Mouse (Mus musculus) forebrain, embryonic 14.5 days (tissue): Measurements from ENCODE around the gene Klf12. TPM values are rescaled to one million over a fixed set of nuclear protein-coding genes. Genes with fewer than 3 reads are reported as not detected.

Experiments
- ATAC-seq: fragments of 200-750 bp; cut with Nextera tagmentation; 2 replicates; pipeline ENCODE4 v1.8.0; 2017; ENCODE audit warnings: mild to moderate bottlenecking, moderate library complexity
- DNase-seq: peaks from one replicate; pipeline ENCODE4 v3.0.0-alpha.2; 2015; ENCODE audit warnings: low spot score
- H3K27ac ChIP-seq: fragments of 300-500 bp; sonication (generic); 2 replicates; pipeline ENCODE4 v1.5.1; 2014; ENCODE audit warnings: low read depth, mild to moderate bottlenecking, control low read depth, low read length, moderate library complexity
- H3K27me3 ChIP-seq: fragments of 300-500 bp; sonication (generic); replicated peaks from 2 replicates; pipeline ENCODE4 v1.6.1; 2014; ENCODE audit warnings: low read length, control low read depth, mixed read lengths; ENCODE audit not compliant: control insufficient read depth, insufficient read depth
- H3K36me3 ChIP-seq: fragments of 300-500 bp; sonication (generic); 2 replicates; pipeline ENCODE4 v1.6.1; 2014; ENCODE audit warnings: low read length, control low read depth; ENCODE audit not compliant: control insufficient read depth, insufficient read depth
- H3K4me1 ChIP-seq: fragments of 300-500 bp; sonication (generic); 2 replicates; pipeline ENCODE4 v1.6.1; 2014; ENCODE audit warnings: antibody characterized with exemption, low read length, control low read depth; ENCODE audit not compliant: control insufficient read depth, insufficient read depth
- H3K4me2 ChIP-seq: fragments of 300-500 bp; sonication (generic); 2 replicates; pipeline ENCODE4 v1.6.1; 2014; ENCODE audit warnings: mild to moderate bottlenecking, control low read depth, low read length
- H3K4me3 ChIP-seq: fragments of 300-500 bp; sonication (generic); 2 replicates; pipeline ENCODE4 v1.5.1; 2014; ENCODE audit warnings: low read depth, low read length, control low read depth
- H3K9ac ChIP-seq: fragments of 300-500 bp; sonication (generic); 2 replicates; pipeline ENCODE4 v1.6.1; 2014; ENCODE audit warnings: mild to moderate bottlenecking, low read length, control low read depth, moderate library complexity
- H3K9me3 ChIP-seq: fragments of 300-500 bp; sonication (generic); replicated peaks from 2 replicates; pipeline ENCODE4 v1.6.1; 2016; ENCODE audit warnings: low read length, control low read depth, mixed read lengths; ENCODE audit not compliant: control insufficient read depth
- WGBS: fragments of 180-500 bp; shearing (Covaris S2); extraction: QIAGEN DNeasy Blood & Tissue Kit; methylation state at CpG from one replicate; pipeline ENCODE4 v1.1.7; 2014; 5-methylcytosine and 5-hydroxymethylcytosine counted together
- polyA plus RNA-seq: library from polyadenylated mRNA; unstranded; fragments of >200 nt; fragmentation: Nextera tagmentation; extraction: Ambion mirVana; gene quantifications from 2 replicates; pipeline ENCODE4 v1.2.1, GENCODE M21; 2014

Klf12 gene
- polyA plus RNA-seq, 1 experiment from 2014 or later = 16.3 TPM

DNA sequence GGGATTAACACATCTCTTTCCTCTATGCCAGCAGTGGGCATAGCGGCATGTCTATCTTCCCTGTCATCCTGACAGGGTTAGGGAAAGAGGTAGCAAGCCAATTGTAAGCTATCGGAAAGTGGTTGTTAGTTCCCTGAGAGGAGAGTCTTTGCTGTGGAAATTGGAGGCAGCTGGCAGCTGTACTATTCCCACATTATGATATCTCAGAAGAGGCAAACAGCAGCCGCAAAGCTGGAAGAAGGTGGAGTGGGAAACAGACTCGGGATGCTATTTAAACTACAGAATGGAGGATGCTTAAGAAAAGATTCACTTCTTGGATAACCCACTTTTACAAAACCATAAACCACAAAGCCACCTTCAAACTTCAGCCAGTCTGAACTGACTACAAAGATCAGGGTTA, 85.8 kb downstream of the Klf12 start:
- H3K9me3 ChIP-seq = no peaks in the 10 kb centered on the region
- no peaks in the 10 kb centered on the region for H3K27me3 ChIP-seq
- H3K4me2 ChIP-seq = no peak overlapping the region
- no peak for ATAC-seq
- no peaks in the 10 kb centered on the region for H3K4me1 ChIP-seq
- WGBS = 93% methylated on average over 4 of the region's 4 CpGs
- DNase-seq = no peak
- no peak overlapping the region for H3K27ac ChIP-seq
- no peak overlapping the region for H3K4me3 ChIP-seq
- H3K36me3 ChIP-seq = peaks cover 3% of the 10 kb centered on the region; the same call in 1 of the 2 replicates
- no peak overlapping the region for H3K9ac ChIP-seq

DNA sequence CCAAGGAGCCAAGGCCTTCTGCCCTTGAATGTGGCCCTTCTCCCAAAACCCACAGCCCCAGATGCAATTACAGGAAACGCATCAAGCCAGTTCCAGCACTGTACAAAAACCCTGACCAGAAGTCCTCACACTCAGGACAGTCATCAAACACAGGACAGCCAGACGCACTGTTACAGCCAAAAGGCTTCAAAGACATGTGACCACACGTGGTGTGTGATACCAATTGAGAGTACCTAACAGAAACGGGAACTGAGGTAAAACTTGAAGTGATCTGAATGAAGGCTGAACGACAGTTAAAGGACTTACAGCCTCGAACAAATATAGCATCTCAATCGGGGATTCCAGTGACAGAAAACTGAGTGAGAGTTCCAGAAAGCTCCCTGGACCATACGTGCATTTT, 87.3 kb downstream of the Klf12 start:
- Histone ChIP-seq H3K4me1 (no peaks in the 10 kb centered on the region), H3K27ac (no peak overlapping the region), H3K27me3 (no peaks in the 10 kb centered on the region), H3K4me3 (no peak overlapping the region), H3K36me3 (peaks cover 3% of the 10 kb centered on the region; the same call in 1 of the 2 replicates), H3K9me3 (no peaks in the 10 kb centered on the region), H3K4me2 (no peak overlapping the region), H3K9ac (no peak overlapping the region)
- 93% methylated on average over 8 of the region's 8 CpGs for WGBS
- DNase-seq (no peak), ATAC-seq (no peak)

DNA sequence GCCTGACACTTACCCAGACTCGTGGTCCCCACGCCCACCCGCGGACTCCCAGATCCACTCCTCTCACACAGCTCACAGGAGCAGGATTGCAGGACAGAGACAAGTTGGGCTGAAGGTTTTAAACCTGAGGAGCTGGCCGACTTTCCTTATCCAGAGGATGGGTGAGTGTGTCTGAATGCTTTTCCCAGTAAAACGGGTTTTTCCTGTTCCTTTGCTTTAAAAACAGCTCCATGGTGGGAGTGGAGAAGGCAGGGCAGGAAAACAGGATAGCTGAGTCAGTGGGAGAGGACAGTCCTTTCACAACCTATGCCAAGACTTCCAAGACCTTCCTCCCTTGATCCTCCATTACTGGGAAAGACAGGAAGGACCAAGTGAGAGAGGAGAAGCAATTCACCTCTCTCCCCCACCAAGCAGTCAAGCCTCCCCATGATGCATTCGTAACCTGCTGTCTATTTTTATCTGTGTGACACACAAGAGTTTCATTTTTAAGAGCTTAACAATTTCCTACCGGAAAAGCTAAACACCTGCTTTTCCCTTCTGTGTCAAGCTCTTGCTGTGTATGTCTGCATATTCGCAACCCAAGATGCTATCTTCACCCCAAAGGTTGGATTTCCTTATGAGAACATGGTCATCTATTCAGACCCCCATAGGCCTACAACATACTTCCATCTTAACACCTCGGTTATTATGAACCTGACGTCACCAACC, 94.8 kb downstream of the Klf12 start:
- Histone ChIP-seq H3K27me3 (no peaks in the 10 kb centered on the region), H3K9ac (no peak overlapping the region), H3K36me3 (no peaks in the 10 kb centered on the region), H3K27ac (no peak overlapping the region), H3K9me3 (no peaks in the 10 kb centered on the region), H3K4me3 (no peak overlapping the region), H3K4me2 (no peak overlapping the region), H3K4me1 (peaks cover 4% of the 10 kb centered on the region)
- ATAC-seq (no peak), DNase-seq (no peak)
- 87% methylated on average over 11 of the region's 11 CpGs for WGBS

- H3K27ac ChIP-seq = no peak overlapping the region
- 32% methylated on average over 3 of the region's 3 CpGs for WGBS
These were observed 97.1 kb downstream of the Klf12 start for GRCm38 (mm10) chr14:100187372-100187771.

DNA sequence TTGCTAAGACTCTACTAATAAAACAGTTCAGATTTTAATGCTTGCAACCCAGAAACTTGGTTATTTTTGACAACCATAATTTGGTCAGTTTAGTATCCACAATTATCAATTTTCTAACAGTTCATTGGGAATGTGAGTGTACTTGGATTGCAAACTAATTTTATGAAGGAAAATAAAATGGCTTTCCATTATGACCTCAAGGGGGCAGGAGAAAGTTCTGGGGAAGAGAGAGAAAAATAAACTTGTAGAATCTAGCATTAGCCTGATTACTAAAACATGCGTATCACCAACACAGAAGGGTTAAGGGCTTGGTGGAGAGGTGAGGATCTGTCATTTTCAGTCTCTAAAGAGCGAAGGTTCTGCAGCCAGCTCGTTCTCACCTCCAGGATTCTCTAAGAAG, 106.7 kb downstream of the Klf12 start:
- Histone ChIP-seq H3K4me1 (no peaks in the 10 kb centered on the region), H3K4me2 (no peak overlapping the region), H3K9ac (no peak overlapping the region), H3K4me3 (no peak overlapping the region), H3K9me3 (no peaks in the 10 kb centered on the region), H3K36me3 (no peaks in the 10 kb centered on the region), H3K27ac (no peak overlapping the region), H3K27me3 (no peaks in the 10 kb centered on the region)
- DNase-seq (no peak), ATAC-seq (no peak)
- 88% methylated on average over 3 of the region's 3 CpGs for WGBS

More at GRCm38 (mm10) chr14:100187372-100187771, 97.1 kb downstream of the Klf12 start:
- Histone ChIP-seq H3K9me3 (no peaks in the 10 kb centered on the region), H3K27me3 (no peaks in the 10 kb centered on the region), H3K4me3 (no peak overlapping the region), H3K4me2 (no peak overlapping the region), H3K4me1 (peaks cover 4% of the 10 kb centered on the region), H3K36me3 (no peaks in the 10 kb centered on the region), H3K9ac (no peak overlapping the region)
- DNase-seq (no peak), ATAC-seq (no peak)

DNA sequence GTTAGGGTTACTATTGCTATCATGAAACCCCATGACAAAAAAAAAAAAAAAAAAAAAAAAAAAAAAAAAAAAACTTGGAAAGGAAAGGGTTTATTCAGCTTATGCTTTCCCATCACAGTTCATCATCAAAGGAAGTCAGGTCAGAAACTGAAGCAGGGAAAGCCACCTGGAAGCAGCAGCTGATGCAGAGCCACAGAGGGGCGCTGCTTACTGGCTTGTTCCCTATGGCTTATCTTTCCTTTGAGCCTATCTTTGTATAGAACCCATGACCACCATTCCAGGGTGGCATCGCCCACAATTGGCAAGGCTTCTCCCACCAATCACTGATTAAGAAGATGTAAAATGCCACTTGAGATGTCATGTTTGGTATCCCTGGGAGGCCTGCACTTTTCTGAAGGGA, 119.4 kb downstream of the Klf12 start:
- ATAC-seq (no peak), DNase-seq (no peak)
- H3K9ac ChIP-seq = no peak overlapping the region
- no peak overlapping the region for H3K4me3 ChIP-seq
- H3K4me1 ChIP-seq = no peaks in the 10 kb centered on the region
- H3K4me2 ChIP-seq = no peak overlapping the region
- WGBS = 76% methylated on average over 2 of the region's 2 CpGs
- H3K27me3 ChIP-seq = no peaks in the 10 kb centered on the region
- no peaks in the 10 kb centered on the region for H3K9me3 ChIP-seq
- no peaks in the 10 kb centered on the region for H3K36me3 ChIP-seq
- H3K27ac ChIP-seq = no peak overlapping the region

GRCm38 (mm10) chr14:100156639-100157038, 127.8 kb downstream of the Klf12 start:
- Histone ChIP-seq H3K36me3 (no peaks in the 10 kb centered on the region), H3K4me2 (no peak overlapping the region), H3K9ac (no peak overlapping the region), H3K4me3 (no peak overlapping the region), H3K27ac (no peak overlapping the region), H3K9me3 (no peaks in the 10 kb centered on the region), H3K27me3 (no peaks in the 10 kb centered on the region), H3K4me1 (peaks cover 2% of the 10 kb centered on the region; the same call in 1 of the 2 replicates)
- DNase-seq (no peak), ATAC-seq (no peak)

DNA sequence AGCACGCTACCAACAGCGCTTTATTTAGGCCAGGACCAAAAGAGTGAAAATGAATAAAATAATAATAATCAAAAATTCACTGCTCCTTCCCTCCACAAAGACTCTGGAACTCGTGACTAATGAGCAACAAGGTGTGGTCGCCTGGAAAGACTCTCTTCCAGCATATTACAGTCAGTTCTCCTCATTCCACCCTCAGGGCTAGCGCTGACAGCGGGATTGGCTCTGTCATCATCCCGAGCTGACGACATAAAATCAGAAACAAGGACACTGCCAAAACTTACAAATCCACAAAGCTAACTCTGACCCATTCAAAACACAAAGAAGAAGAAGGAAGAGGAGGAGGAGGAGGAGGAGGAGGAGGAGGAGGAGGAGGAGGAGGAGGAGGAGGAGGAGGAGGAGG, 136.8 kb downstream of the Klf12 start:
- Histone ChIP-seq H3K9me3 (no peaks in the 10 kb centered on the region), H3K9ac (no peak overlapping the region), H3K4me3 (no peak overlapping the region), H3K27me3 (no peaks in the 10 kb centered on the region), H3K4me1 (no peaks in the 10 kb centered on the region), H3K4me2 (no peak overlapping the region), H3K36me3 (peaks cover 6% of the 10 kb centered on the region; the same call in 1 of the 2 replicates), H3K27ac (no peak overlapping the region)
- DNase-seq (no peak), ATAC-seq (no peak)
- WGBS = 93% methylated on average over 8 of the region's 8 CpGs

DNA sequence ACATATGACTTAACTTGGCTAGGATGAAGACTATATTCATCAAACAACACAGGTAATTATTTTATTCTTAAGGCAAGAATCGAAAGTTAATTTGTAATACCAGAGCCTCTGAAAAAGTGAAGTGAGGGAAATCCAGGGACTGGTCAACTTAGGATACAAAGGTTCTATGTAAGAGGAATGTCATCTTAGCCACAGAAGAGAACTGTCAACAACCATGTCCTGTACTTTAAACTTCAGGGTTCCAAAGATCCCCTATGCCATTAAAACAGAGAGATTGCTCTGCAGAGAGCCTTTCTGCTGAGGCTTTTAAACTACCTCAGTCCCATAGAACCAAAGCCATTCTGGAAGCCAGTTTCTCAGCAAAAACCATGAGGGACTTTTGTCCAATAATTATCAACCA, 144.1 kb downstream of the Klf12 start:
- no peak overlapping the region for H3K4me3 ChIP-seq
- H3K9me3 ChIP-seq = no peaks in the 10 kb centered on the region
- no peak overlapping the region for H3K27ac ChIP-seq
- no peaks in the 10 kb centered on the region for H3K27me3 ChIP-seq
- no peak overlapping the region for H3K9ac ChIP-seq
- DNase-seq (no peak), ATAC-seq (no peak)
- H3K36me3 ChIP-seq = peaks cover 10% of the 10 kb centered on the region; the same call in 1 of the 2 replicates
- no peaks in the 10 kb centered on the region for H3K4me1 ChIP-seq
- WGBS = 98% methylated on average over 1 of the region's 1 CpGs
- no peak overlapping the region for H3K4me2 ChIP-seq
